Mouse (Mus musculus) embryo, embryonic 10.5 days (tissue): ENCODE measurements at regions not wholly inside any gene's neighbourhood (a gene's known extent, or its start where the extent isn't known, plus 50 kb on each side); places are given as distances from the start of the nearest gene placed in this dataset.

Experiments used
- DNase-seq: peaks from one replicate; pipeline ENCODE4 v3.0.0-alpha.2; 2015; ENCODE audit warnings: low spot score

DNA sequence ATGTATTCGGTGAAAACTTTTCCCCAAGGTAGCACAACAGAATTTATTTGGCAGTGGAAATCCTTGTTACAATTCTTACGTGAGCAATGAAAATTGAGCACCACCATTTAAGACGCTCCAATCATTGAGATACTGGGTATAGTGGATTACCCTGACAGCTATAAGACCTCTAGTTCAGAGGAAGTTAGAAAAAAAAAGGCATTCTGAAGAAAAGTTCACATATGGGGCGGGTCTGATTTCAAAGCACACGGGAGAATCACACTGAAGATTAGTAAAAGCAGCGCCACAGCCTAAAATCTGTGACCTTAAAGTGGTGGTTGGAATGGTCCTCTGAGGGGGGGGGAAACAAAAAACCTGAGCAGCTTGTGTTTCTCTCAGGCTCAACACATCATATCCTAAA, 978.4 kb downstream of the Flrt2 start:
- no peak for DNase-seq

DNA sequence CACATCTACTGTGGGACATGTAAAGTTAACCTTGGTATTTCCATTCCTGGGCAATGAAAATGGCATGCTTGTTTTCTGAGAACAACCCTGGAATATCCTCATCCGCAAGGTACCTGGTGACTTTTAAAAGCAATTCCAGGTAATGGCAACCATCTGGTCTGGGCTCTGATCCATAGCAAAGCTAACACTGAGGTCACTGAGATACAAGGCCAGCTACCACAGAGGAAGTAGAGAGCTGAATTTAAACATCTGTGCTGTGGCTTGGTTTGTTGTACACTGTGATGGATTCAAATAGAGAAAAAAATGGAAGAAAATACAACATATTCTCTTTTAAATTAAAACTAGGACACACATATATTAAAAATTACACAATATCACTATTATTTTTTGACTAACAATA, 998.9 kb downstream of the Flrt2 start:
- peak; percentile 11 for DNase-seq
